Mouse (Mus musculus) MEL (cell line): Measurements from ENCODE around the gene Itgb6. TPM values are rescaled to one million over a fixed set of nuclear protein-coding genes. Genes with fewer than 3 reads are reported as not detected.

Experiments
- DNase-seq: peaks from one replicate; pipeline ENCODE4 v3.0.0; 2011; ENCODE audit warnings: low read depth, low spot score
- H3K27ac ChIP-seq: 2 replicates; pipeline ENCODE4 v1.5.1; 2012; ENCODE audit warnings: low read depth, mild to moderate bottlenecking, control low read depth, low read length, moderate library complexity; ENCODE audit not compliant: control insufficient read depth
- H3K27me3 ChIP-seq, 2 experiments: fragments of 150-350 bp in 1 of 2; sonication (generic) in 1 of 2; 2 replicates each; pipeline ENCODE4 v1.6.1; 2012; ENCODE audit warnings: low read length in 2 of 2, mild to moderate bottlenecking in 2 of 2, improper control_type of control experiment in 1 of 2, moderate library complexity in 1 of 2; ENCODE audit not compliant: insufficient read depth in 2 of 2, control insufficient read depth in 1 of 2
- H3K36me3 ChIP-seq, 2 experiments: 2 replicates each; pipeline ENCODE4 v1.6.1; 2012 to 2014; ENCODE audit warnings: low read length in 2 of 2, improper control_type of control experiment in 1 of 2, inconsistent platforms in 1 of 2, mild to moderate bottlenecking in 1 of 2; ENCODE audit not compliant: insufficient read depth in 2 of 2, control insufficient read depth in 1 of 2
- H3K4me1 ChIP-seq, 2 experiments: fragments of 150-350 bp in 1 of 2; sonication (generic) in 1 of 2; 2 replicates each; pipeline ENCODE4 v1.6.1; 2012; ENCODE audit warnings: low read length in 2 of 2, improper control_type of control experiment in 1 of 2, mild to moderate bottlenecking in 1 of 2; ENCODE audit not compliant: insufficient read depth in 2 of 2, control insufficient read depth in 1 of 2
- H3K4me3 ChIP-seq, 2 experiments: fragments of 150-350 bp in 1 of 2; sonication (generic) in 1 of 2; 2 replicates each; pipeline ENCODE4 v1.5.1; 2012; ENCODE audit warnings: low read depth in 2 of 2, low read length in 2 of 2, mild to moderate bottlenecking in 2 of 2, moderate library complexity in 2 of 2, control low read depth in 1 of 2, improper control_type of control experiment in 1 of 2; ENCODE audit not compliant: control insufficient read depth in 1 of 2, insufficient read depth in 1 of 2
- H3K79me2 ChIP-seq: 2 replicates; pipeline ENCODE4 v1.6.1; 2012; ENCODE audit warnings: mild to moderate bottlenecking, low read length, moderate library complexity; ENCODE audit not compliant: control insufficient read depth, poor library complexity, insufficient read depth
- H3K9ac ChIP-seq: 2 replicates; pipeline ENCODE4 v1.6.1; 2012; ENCODE audit warnings: low read depth, mild to moderate bottlenecking, control low read depth, low read length, moderate library complexity; ENCODE audit not compliant: control insufficient read depth, poor library complexity, severe bottlenecking
- H3K9me3 ChIP-seq: fragments of 150-350 bp; sonication (generic); replicated peaks from 2 replicates; pipeline ENCODE4 v1.6.1; 2012; ENCODE audit warnings: mild to moderate bottlenecking, low read length, improper control_type of control experiment, moderate library complexity; ENCODE audit not compliant: insufficient read depth
- CHD2 ChIP-seq: IDR thresholded peaks from 2 replicates; pipeline ENCODE4 v1.6.1; 2011; ENCODE audit warnings: low read length, improper control_type of control experiment
- E2F4 ChIP-seq: IDR thresholded peaks from 2 replicates; pipeline ENCODE4 v1.6.1; 2011; ENCODE audit warnings: low read depth, low read length, improper control_type of control experiment, borderline replicate concordance
- ELF1 ChIP-seq: IDR thresholded peaks from 2 replicates; pipeline ENCODE4 v1.6.1; 2014; ENCODE audit warnings: low read depth, mild to moderate bottlenecking, inconsistent platforms, low read length, improper control_type of control experiment, moderate library complexity
- ETS1 ChIP-seq: IDR thresholded peaks from 2 replicates; pipeline ENCODE4 v1.6.1; 2012; ENCODE audit warnings: low read depth, mild to moderate bottlenecking, inconsistent platforms, low read length, improper control_type of control experiment, moderate library complexity
- GABPA ChIP-seq: IDR thresholded peaks from 2 replicates; pipeline ENCODE4 v1.6.1; 2012; ENCODE audit warnings: low read depth, mild to moderate bottlenecking, inconsistent platforms, low read length, improper control_type of control experiment, moderate library complexity
- KAT2A ChIP-seq: conservative IDR thresholded peaks from 2 replicates; pipeline ENCODE4 v1.6.1; 2012; ENCODE audit warnings: low read depth, low read length, improper control_type of control experiment, inconsistent platforms
- MAFK ChIP-seq: IDR thresholded peaks from 2 replicates; pipeline ENCODE4 v1.6.1; 2011; ENCODE audit warnings: low read depth, mild to moderate bottlenecking, low read length, improper control_type of control experiment, borderline replicate concordance
- MYB ChIP-seq: IDR thresholded peaks from 2 replicates; pipeline ENCODE4 v1.6.1; 2011; ENCODE audit warnings: mild to moderate bottlenecking, low read depth, low read length, improper control_type of control experiment
- NELFE ChIP-seq: IDR thresholded peaks from 2 replicates; pipeline ENCODE4 v1.6.1; 2011; ENCODE audit warnings: low read depth, low read length, improper control_type of control experiment
- NRF1 ChIP-seq: IDR thresholded peaks from 2 replicates; pipeline ENCODE4 v1.6.1; 2014; ENCODE audit warnings: low read depth, mild to moderate bottlenecking, inconsistent platforms, low read length, improper control_type of control experiment, moderate library complexity; ENCODE audit not compliant: poor library complexity, insufficient read depth, severe bottlenecking
- POLR2A ChIP-seq, 2 experiments: IDR thresholded peaks; 2 replicates each; pipeline ENCODE4 v1.6.1; 2011 to 2012; ENCODE audit warnings: low read length in 2 of 2, mild to moderate bottlenecking in 2 of 2, control low read depth in 1 of 2, improper control_type of control experiment in 1 of 2, low read depth in 1 of 2, moderate library complexity in 1 of 2; ENCODE audit not compliant: control insufficient read depth in 1 of 2, insufficient read depth in 1 of 2, poor library complexity in 1 of 2
- POLR2AphosphoS2 ChIP-seq: IDR thresholded peaks from 2 replicates; pipeline ENCODE4 v1.6.1; 2011; ENCODE audit warnings: low read length, improper control_type of control experiment
- POLR2AphosphoS5 ChIP-seq: IDR thresholded peaks from 2 replicates; pipeline ENCODE4 v1.6.1; 2012; ENCODE audit warnings: low read depth, borderline replicate concordance, mild to moderate bottlenecking, inconsistent platforms, low read length, moderate library complexity, mixed read lengths
- RAD21 ChIP-seq: IDR thresholded peaks from 2 replicates; pipeline ENCODE4 v1.6.1; 2011; ENCODE audit warnings: mild to moderate bottlenecking, low read depth, low read length, improper control_type of control experiment
- RCOR1 ChIP-seq: IDR thresholded peaks from 2 replicates; pipeline ENCODE4 v1.6.1; 2012; ENCODE audit warnings: low read depth, mild to moderate bottlenecking, inconsistent platforms, low read length, improper control_type of control experiment
- TAL1 ChIP-seq: IDR thresholded peaks from 2 replicates; pipeline ENCODE4 v1.6.1; 2012; ENCODE audit warnings: mild to moderate bottlenecking, inconsistent platforms, low read length, moderate library complexity, mixed read lengths
- TCF12 ChIP-seq: IDR thresholded peaks from 2 replicates; pipeline ENCODE4 v1.6.1; 2014; ENCODE audit warnings: low read depth, mild to moderate bottlenecking, inconsistent platforms, low read length, improper control_type of control experiment, moderate library complexity
- UBTF ChIP-seq: IDR thresholded peaks from 2 replicates; pipeline ENCODE4 v1.6.1; 2012; ENCODE audit warnings: low read depth, mild to moderate bottlenecking, inconsistent platforms, low read length, improper control_type of control experiment, moderate library complexity, borderline replicate concordance; ENCODE audit not compliant: insufficient read depth
- USF1 ChIP-seq: IDR thresholded peaks from 2 replicates; pipeline ENCODE4 v1.6.1; 2014; ENCODE audit warnings: low read depth, mild to moderate bottlenecking, inconsistent platforms, low read length, improper control_type of control experiment, moderate library complexity
- ZMIZ1 ChIP-seq: IDR thresholded peaks from 2 replicates; pipeline ENCODE4 v1.6.1; 2012; ENCODE audit warnings: low read depth, mild to moderate bottlenecking, inconsistent platforms, low read length, improper control_type of control experiment, moderate library complexity
- polyA plus RNA-seq, 2 experiments: library from polyadenylated mRNA; stranded (reverse) in 1 of 2; unstranded in 1 of 2; fragments of >175 nt in 1 of 2; fragments of >200 nt in 1 of 2; gene quantifications; 2 replicates each; pipeline versions ENCODE4 v1.2.1 to v1.2.4; 2012; ENCODE audit warnings: low replicate concordance in 2 of 2, low read depth in 1 of 2; ENCODE audit not compliant: insufficient read length in 2 of 2, insufficient read depth in 1 of 2, missing spikeins in 1 of 2
- total RNA-seq: library from RNA; depleted of rRNA; stranded (reverse); fragments of 300-350 nt; gene quantifications from 2 replicates; pipeline ENCODE4 v1.2.3, GENCODE M21; 2012

Itgb6 gene
- total and polyA plus RNA-seq, 3 experiments, result not detected

- Histone ChIP-seq H3K79me2 (no peaks in the 10 kb centered on the region), H3K4me3 (no peak overlapping the region), H3K36me3 (no peaks in the 10 kb centered on the region), H3K9me3 (no peaks in the 10 kb centered on the region), H3K27ac (no peak overlapping the region), H3K27me3 (no peaks in the 10 kb centered on the region), H3K4me1 (no peaks in the 10 kb centered on the region), H3K9ac (no peak overlapping the region)
- TF ChIP-seq RAD21, result no peak
- no peak for TF ChIP-seq KAT2A
- no peak for TF ChIP-seq MYB
- no peak for TF ChIP-seq ELF1
- TF ChIP-seq POLR2AphosphoS2, result no peak
- TF ChIP-seq TCF12, result no peak
- no peak for TF ChIP-seq TAL1
- TF ChIP-seq USF1, result no peak
- TF ChIP-seq POLR2A (IDR thresholded peaks at IDR 0.05; ENCODE audit: control insufficient read depth in 1 of 2, insufficient read depth in 1 of 2, low read depth in 1 of 2, low read length in 2 of 2, poor library complexity in 1 of 2), result no peak
- TF ChIP-seq GABPA, result no peak
- no peak for TF ChIP-seq ZMIZ1
- no peak for TF ChIP-seq E2F4
- TF ChIP-seq NELFE, result no peak
- no peak for TF ChIP-seq CHD2
- no peak for TF ChIP-seq MAFK
- TF ChIP-seq POLR2AphosphoS5, result no peak
- no peak for TF ChIP-seq NRF1
- TF ChIP-seq ETS1, result no peak
- TF ChIP-seq UBTF, result no peak
- DNase-seq, result no peak
These were observed 51.2 kb downstream of the Itgb6 start for GRCm38 (mm10) chr2:60671215-60671614.

- Histone ChIP-seq H3K36me3 (no peaks in the 10 kb centered on the region), H3K79me2 (no peaks in the 10 kb centered on the region), H3K27ac (no peak overlapping the region), H3K9me3 (no peaks in the 10 kb centered on the region), H3K9ac (no peak overlapping the region), H3K4me1 (no peaks in the 10 kb centered on the region), H3K27me3 (no peaks in the 10 kb centered on the region), H3K4me3 (no peak overlapping the region)
- DNase-seq, result no peak
- no peak for TF ChIP-seq RCOR1
These were observed 59.4 kb downstream of the Itgb6 start for GRCm38 (mm10) chr2:60663071-60663470.
